Mouse (Mus musculus): Measurements from ENCODE around the gene St3gal2.
"Not testable (repeated sequence)": the region's sequence is repeated elsewhere in the genome, so short reads cannot be mapped to it uniquely, and the experiment has no call there.

The St3gal2 gene

DNA sequence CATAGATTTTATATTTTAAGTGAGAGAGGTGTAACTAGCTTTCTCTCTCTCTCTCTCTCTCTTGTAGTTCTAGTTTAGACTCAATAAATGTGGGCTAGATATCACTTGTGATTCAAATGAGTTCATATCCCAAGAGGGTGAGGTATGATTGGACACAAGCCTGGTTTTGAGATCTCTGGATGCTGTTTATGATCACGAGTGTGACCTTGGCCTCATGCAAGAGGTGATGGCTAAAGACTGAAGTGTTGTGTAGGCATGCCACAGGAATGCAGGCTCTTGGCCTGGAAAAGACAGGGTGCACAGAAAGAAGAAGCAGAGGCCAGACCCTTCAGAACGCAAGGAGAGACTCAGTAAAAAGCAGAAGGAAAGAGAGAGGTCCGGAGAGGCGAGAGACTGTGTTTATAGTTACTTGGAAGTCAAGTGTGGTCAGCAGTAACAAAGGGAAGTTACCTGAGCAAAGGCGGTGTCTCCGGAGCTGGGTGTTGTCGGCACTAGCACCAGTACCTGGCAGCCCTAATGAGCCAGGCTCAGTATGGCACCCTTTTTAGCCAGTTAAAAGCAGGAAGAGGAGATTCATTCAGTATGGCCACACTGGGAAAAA lies 24.7 kb downstream of the St3gal2 start:
- no peak for DNase-seq (ENCODE audit: low read depth, low spot score)

DNA sequence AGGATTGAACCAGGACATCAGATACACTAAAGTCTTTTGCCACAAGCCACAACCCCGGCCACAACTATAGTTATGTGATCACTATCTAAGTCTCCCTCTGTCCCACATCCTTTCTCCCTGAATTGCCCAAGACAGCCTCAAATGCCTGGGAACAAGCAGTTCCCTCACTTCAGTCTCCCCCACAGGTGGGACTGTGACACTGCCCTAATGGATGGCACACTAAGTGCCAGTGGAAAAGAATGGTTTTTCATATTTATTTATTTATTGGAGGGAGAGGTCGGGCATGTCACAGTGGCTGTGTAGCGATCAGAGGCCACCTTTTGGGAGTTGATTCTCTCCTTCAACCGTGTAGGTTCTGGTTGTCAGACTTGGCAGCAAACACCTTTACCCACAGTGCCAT lies 26.0 kb downstream of the St3gal2 start:
- DNase-seq (ENCODE audit: low read depth, low spot score): no peak

DNA sequence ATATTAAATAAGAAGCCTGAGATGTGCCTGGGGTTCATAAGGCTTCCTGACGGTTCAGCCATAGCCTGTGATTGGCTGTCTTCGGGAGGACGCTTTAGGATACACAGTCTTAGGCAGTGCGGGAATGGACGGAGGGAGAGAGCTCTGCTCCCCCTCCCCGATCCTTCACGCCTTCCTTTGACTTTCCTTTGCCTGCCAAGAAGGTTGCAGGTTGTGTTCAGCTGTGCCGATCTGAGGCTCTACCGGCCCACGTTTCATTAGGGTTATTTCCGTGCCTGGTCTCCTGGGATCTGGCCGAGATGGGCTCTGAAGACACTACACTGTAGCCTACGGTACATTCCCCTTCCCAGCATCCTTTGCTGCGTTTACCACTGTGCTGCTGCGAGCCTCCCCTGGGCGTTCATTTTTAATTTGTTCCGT lies 30.4 kb downstream of the St3gal2 start:
- peak; percentile 61 for DNase-seq (ENCODE audit: low read depth, low spot score)

DNA sequence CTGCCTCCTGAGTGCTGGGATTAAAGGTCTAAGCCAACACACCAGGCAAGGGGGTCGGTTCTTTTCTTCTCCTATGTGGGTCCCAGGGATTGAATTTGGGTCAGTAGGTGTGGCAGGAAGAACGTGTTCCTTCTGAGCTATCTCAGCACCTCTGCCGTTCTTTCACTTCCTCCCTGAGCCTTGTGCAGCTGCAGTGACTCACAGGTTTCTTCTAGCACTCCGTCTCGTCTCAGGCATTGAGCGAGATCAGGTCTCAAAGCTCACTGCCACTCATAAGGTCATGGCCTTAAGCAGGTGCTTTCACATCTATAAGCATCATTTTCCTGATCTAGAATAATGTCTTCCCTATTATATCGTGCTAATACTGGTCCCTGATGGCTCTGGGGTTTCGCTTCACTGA lies 35.1 kb downstream of the St3gal2 start:
- no peak for DNase-seq (ENCODE audit: low read depth, low spot score)

DNA sequence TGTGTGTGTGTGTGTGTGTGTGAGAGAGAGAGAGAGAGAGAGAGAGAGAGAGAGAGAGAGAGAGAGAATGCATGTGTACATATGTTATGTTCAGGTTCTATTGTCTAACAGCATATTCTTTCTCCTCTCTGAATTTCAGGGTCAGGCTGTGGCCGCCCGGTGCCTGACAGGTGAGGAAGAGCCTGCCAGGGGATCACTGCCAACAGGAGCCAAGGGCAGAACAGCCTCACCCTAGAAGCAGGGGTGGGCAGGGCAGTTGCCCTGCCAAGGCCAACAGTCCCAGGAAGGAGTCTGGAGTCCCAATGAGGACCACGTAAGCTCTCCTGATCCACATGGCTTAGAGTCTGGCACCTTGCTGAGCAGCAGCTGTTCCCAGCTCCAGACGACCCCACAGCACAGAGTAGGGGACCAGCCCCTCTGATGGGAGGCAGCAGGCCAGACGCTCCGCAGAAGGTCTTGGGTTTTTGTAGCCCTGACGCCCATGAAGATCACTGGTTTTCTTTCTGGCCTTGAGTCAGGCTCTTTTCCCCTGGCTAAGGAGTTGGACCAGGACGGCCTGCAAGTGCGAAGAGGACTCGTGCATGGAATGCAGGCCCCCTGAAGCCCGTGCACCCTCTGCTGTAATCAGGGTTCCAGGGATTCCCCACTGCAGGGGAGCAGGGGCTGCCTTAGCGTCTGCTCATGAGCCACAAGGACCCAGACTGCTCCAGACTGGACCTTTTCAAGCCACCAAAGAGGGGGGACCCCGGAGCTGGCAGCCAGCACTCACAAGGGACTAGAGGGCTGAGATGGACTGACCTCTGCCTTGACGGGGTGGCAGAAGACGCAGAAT lies 37.1 kb downstream of the St3gal2 start:
- DNase-seq (ENCODE audit: low read depth, low spot score): no peak

DNA sequence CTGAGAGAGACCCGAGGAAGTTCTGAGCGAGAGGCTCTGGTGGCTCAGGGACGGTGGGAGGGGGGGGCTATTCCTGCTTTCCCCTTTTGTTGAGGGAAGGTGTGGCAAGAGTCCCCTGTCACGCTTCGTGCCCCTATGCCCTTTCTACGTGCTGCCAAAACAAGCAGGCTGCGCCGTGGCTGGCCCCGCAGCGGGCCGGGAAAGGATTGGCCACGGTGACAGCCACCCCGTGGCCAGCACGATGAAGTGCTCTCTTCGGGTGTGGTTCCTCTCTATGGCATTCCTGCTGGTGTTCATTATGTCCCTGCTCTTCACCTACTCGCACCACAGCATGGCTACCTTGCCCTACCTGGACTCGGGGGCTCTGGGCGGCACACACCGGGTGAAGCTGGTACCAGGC lies 37.7 kb downstream of the St3gal2 start:
- DNase-seq (ENCODE audit: low read depth, low spot score): peak; percentile 61

DNA sequence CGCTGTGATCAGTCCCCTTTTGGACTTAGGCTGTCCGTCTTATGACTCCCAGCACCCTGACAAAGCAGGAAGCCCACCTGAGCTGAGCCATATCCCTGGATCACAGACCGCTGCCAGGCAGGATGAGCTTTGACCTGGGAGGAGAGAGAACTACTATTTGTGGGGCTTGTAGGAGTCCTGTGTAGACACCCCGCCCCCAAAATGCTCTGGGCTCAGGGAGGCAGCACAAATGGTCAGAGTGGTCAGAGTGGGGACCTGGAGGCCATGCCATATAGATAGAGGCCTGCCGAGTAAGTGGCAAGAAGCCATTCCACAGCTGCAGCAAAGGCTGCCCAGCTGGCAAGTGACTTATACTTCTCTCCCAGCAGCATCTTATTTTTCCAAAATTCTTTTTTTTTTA lies 38.4 kb downstream of the St3gal2 start:
- DNase-seq (ENCODE audit: low read depth, low spot score): no peak

DNA sequence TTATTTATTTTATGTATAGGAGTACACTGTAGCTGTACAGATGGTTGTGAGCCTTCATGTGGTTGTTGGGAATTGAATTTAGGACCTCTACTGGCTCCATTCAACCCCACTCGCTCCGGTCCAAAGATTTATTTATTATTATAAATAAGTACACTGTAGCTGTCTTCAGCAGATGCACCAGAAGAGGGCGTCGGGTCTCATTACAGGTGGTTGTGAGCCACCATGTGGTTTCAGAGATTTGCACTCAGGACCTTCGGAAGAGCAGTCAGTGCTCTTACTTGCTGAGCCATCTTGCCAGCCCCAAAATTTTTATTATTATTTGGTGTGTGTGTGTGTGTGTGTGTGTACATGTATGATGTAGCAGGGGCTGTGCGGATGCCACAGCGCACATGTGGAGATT lies 38.8 kb downstream of the St3gal2 start:
- DNase-seq (ENCODE audit: low read depth, low spot score): not testable (repeated sequence)

DNA sequence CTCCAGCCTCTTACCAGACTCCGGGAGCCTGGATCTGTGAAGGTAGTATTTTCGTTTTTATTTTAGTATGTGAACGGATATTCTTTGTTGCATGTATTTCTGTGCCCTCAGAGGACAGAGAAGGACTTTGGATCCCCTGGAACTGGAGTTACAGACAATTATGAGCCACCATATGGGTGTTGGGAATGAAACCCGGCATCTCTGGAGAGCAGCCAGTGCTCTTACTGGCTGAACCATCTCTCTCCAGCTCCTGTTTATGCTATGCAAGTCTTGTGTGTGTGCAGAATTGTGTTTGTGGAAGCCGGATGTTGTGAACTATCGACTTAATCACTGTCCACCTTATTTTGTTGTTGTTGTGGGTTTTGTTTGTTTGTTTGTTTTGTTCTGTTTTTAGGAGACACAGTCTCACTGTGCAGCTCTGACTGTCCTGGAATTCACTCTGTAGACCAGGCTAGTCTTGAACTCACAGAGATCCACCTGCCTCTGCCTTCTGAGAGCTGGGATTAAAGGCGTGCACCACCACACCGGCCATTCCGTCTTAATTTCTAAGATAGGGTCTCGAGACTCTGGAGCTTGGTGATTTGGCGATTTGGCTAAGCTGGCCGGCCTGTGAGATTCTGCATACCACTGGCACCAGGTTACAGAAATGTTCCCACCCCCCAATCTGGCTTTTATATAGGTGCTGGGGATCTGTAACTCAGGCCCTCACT lies 39.5 kb downstream of the St3gal2 start:
- no peak for DNase-seq (ENCODE audit: low read depth, low spot score)

DNA sequence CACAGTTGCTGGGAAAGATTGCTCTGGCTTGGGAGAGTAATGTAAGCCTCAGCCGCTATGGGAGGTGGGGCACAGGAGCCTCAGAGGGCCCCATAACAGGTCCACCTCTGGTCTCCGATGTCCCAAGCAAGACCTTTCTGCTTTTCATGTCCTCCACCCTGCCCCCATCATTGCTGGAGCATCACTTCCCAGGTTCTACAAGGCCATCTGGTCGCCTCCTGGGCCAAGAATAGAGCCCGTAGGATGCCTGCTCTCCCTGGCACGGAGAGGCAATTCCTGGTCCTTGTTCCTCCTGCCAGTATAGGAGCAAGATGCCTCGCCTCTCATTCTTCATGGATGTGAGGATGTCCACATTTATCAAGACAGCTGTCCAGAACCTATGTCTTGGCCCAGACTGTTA lies 40.2 kb downstream of the St3gal2 start:
- no peak for DNase-seq (ENCODE audit: low read depth, low spot score)

DNA sequence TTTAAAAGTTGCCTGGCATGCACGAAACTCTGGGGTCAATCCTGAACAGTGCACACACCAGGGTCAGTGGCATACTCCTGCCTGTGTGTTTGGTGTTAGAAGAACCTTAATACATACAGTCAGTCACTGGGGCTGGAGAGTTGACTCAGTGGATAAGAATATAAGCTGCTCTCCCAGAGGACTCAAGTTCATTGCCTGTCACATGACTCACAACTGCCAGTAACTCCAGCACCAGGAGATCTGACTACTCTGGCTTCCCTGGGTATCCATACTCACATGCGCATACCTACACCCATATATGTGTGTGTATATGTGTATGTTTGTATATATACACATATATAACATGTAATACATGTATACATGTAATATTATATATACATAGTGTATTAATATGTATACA lies 43.3 kb downstream of the St3gal2 start:
- DNase-seq (ENCODE audit: low read depth, low spot score): no peak

DNA sequence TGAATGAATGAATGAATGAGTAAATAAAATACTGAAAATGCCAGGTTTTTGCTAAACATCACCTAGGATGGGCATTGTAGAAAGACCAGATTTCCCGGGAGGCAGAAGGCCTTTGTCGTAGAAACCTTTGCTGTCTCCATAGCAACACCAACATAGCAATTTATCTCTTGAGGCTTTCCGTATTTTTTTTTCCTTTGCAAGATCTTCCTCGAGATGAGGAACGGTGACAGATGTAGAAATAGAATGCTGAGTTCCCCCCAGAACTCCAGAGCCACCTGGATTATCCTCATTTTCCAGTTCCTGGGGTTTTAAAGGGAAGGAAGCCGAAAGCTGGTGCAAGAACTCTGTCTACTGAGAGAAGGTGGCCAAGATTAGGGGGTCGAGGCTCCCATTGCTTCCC lies 44.9 kb downstream of the St3gal2 start:
- DNase-seq (ENCODE audit: low read depth, low spot score): no peak

DNA sequence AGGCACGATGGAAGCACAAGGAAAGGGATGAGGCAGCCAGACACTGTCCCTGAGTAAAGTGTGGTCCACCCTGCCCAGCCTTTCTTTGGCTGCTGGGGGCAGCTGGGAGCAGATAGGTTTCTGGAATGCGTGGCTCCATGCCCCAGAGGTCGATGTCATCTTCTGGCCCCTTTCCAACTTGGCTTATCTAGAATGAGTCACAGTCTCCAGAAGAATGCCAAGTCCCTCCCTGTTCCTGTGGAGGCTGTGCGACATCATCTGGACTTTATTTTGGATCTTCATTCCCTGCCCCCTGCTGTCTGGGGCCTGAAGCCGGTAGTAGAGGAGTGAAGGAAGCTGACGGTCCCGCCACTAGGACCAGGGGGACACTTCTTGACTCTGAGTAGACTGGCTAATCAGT lies 45.9 kb downstream of the St3gal2 start:
- peak; percentile 50 for DNase-seq (ENCODE audit: low read depth, low spot score)

DNA sequence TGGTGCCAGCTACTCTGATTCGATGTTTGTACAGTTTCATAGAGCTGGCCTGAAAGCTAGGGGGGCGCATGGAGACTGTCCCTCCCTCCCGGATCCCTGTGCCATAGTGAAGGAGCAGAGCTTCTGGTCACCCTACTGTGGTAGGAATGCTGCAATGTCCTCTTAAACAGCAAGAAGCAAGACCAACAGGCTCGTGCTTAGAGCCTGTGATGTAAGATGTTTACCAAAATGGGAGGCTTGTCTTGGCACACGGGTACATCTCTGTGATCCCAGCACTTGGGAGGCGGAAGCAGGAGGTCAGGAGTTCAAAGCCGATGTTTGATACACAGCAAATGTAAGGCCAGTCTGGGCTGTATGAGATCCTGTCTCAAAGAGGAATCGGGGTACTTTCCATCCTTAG lies 46.9 kb downstream of the St3gal2 start:
- DNase-seq (ENCODE audit: low read depth, low spot score): no peak

DNA sequence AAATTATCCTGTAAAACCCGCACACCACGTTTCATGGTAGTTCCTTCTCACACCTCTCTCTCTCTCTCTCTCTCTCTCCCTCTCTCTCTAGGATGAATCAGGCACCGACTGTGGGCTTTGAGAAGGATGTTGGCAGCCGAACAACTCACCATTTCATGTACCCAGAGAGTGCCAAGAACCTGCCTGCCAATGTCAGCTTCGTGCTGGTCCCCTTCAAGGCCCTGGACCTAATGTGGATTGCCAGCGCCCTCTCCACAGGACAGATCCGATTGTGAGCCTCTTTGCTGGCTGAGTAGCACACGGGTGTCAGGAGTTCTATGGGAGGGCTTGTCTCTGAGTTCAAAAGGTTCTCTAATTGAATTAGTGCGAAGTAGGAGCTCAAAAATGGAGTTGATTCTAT lies 47.6 kb downstream of the St3gal2 start:
- no peak for DNase-seq (ENCODE audit: low read depth, low spot score)

DNA sequence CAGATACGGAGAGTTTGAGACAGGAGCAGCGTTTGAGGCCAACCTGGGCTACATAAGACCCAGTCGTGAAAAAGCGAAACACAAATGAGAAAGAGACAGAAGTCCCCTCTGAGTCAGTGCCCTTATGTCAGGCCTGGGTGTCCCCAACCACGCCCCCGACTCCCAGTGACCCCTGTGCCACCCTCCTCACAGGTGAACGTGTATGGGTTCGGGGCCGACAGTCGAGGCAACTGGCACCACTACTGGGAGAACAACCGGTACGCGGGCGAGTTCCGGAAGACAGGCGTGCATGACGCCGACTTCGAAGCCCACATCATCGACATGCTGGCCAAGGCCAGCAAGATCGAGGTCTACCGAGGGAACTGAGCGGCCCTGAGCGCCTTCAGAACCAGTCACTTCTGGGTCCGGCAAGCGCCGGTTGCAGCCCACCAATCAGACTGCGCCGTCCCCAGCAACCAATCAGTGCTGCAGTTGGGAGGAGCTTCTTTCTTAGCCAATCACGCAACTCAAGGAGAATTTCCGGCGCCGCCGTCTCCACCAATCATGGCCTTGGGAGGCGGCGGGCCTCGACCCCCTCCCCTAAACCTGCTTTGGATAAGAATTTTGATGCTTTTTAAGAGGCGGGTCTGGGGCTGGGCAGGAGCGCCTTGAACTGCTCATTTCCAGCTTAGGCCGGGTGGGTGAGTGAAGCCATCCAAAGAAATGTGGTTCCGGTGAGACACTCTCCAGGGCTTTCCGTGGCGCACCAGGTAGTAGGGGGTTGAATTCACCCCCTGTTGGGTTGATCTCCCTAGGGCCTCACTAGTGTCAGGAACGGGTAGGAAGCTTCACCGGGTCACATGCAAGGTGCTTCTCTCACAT lies 50.4 kb downstream of the St3gal2 start:
- DNase-seq (ENCODE audit: low read depth, low spot score): peak; percentile 99

DNA sequence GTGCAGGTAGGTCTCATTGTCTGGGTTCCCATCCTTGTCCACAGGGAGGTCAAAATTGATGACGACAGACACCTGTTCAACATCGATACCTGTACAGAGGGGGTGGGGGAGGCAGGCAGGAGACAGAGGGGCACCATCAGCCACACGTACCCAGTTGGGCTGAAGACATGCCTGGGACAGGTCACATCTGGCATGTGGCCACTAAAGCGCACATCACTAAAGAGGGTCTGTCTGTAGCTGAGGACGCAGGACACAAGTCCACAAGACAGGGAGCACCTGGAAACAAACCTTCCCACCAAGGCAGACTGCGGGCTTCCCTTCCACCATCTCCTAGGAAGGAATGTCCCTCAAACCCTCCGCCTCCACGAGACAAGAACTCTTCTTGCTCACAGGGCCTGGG lies 56.8 kb downstream of the St3gal2 start:
- DNase-seq (ENCODE audit: low read depth, low spot score): peak; percentile 12

DNA sequence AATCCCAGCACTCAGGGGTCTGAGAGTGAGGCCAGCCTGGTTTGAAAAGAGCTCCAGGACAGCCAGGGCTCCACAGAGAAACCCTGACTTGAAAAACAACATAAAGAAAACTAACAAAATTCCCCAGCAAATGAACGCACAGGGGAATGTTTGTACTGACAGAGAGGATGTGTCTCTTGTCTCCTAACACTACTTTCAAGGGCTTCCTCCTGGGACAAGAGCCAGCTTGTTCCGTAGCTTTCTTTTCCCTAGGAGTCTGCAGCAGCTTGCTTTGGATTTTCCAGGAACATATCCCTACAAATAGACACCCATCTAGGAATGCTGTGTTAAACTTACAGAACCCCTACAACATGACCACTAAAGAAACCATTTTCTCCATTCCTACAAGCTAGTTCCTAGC lies 58.3 kb downstream of the St3gal2 start:
- DNase-seq (ENCODE audit: low read depth, low spot score): not testable (repeated sequence)

DNA sequence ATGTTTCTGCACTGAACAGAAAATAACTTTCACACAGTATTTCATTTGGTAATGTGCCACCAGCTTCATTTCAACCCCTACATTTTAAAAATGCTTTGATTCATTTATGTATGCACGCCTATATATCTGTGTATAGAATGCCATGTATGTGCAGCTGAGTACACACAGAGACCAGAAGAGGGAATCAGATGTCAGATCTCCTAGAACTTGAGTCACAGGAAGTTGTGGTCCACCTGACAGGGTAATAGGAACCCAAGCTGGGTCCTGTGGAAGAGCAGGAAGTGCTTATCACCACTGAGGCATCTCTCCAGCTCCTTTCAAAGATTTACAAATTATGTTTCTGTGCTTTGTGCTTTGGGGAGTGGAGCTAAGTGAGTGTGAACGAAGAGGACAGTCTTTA lies 61.6 kb downstream of the St3gal2 start:
- DNase-seq (ENCODE audit: low read depth, low spot score): no peak

DNA sequence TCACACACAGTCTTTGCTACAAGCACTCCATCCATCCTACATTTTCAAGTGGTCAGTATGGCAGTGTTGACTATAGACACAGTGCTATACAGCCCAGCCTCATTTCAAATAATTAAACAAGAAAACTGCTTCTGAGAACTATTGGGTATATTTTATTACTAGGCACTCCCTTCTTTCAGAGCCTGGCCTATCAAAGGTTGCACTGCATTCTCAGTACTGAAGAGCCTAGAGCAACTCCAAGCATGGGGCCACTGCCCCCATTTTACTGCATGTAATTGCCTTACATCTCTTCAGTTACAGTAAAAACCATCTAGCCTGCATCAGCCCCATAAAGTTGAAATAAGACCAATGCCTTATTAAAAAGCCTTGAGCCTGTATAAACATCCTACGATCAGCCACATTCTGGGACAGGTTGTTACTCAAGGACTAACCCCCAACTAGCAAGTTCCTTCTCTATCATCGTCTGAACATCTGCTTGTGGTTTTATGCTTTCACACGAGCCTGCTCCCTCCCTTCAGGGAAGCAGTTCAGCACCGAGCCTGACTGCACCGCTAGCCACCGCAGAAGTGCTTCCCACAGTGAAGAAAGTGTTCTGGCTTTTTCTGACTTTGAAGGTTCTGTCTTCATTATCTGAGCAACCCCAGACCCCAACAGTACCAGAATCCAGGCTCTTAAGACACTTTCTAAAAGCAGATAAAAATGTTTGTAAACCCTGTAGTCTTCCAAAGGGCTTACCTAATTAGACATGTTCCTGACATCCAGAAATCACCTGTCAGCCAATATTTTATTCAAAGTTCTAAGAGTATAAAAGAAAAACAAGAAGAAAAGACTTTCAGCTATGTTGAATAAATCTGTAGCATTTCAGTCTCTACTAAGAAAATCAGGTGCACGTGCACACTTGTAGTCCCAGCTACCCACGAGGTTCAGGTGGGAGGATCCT lies 68.4 kb downstream of the St3gal2 start:
- no peak for DNase-seq (ENCODE audit: low read depth, low spot score)

DNA sequence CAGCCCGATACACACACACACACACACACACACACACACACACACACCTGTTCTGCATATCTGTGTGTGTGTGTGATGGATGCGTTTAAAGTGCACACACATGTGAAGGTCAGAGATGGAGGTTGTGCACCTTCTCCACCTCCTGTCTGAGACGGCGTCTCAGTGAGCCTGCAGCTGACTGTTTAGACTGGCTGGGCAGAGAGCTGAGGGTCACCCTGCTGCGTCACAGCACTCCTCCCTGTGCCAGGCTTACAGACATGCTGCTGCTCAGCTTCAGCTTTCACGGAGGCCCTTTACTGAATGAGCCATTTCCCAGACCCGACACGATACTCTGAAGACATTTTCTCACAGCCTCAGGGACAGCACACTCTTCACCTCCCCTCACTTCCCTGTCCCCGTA lies 70.3 kb downstream of the St3gal2 start:
- no peak for DNase-seq (ENCODE audit: low read depth, low spot score)

Data from ZHBTc4 (cell line).